Mouse (Mus musculus) kidney, adult 8-10 months (tissue): ENCODE data around the gene Tyr.

Experiments used
- DNase-seq, 2 experiments: peaks; one replicate each; pipeline ENCODE4 v3.0.0; 2022

Tyr gene

GRCm38 (mm10) chr7:87493412-87493811 lies at the start of gene Tyr:
Gene Tyr (minus strand): TSS chr7:87493512.
- no peak for DNase-seq

- no peak for DNase-seq
Measured at GRCm38 (mm10) chr7:87539031-87539430, 45.7 kb upstream of the Tyr start.

- no peak for DNase-seq
Measured at GRCm38 (mm10) chr7:87494124-87494682, 891 bp upstream of the Tyr start.

GRCm38 (mm10) chr7:87488024-87488423 lies 5.3 kb downstream of the Tyr start:
- no peak for DNase-seq

GRCm38 (mm10) chr7:87413271-87413670 lies 80.0 kb downstream of the Tyr start:
- no peak for DNase-seq

- peak in 1 of 2 experiments; percentile 22 for DNase-seq
Measured at GRCm38 (mm10) chr7:87411373-87411772, 81.9 kb downstream of the Tyr start.

- no peak for DNase-seq
Measured at GRCm38 (mm10) chr7:87397023-87397422, 96.3 kb downstream of the Tyr start.

GRCm38 (mm10) chr7:87374935-87375334 lies 118.4 kb downstream of the Tyr start:
- no peak for DNase-seq
